Mouse (Mus musculus) embryonic fibroblast, embryonic 13.5 days (primary cell): ENCODE results near the gene Rasl11b. TPM values are rescaled to one million over a fixed set of nuclear protein-coding genes. Genes with fewer than 3 reads are reported as not detected.

Source experiments
- H3K27ac ChIP-seq: 2 replicates; pipeline ENCODE4 v1.5.1; 2012; ENCODE audit warnings: low read length, control low read depth, inconsistent platforms; ENCODE audit not compliant: insufficient read depth
- H3K4me1 ChIP-seq: 2 replicates; pipeline ENCODE4 v1.6.1; 2011; ENCODE audit warnings: low read length; ENCODE audit not compliant: control insufficient read depth, insufficient read depth
- H3K4me3 ChIP-seq: 2 replicates; pipeline ENCODE4 v1.5.1; 2011; ENCODE audit warnings: mild to moderate bottlenecking, control low read depth, low read length; ENCODE audit not compliant: insufficient read depth
- CTCF ChIP-seq: IDR thresholded peaks from 2 replicates; pipeline ENCODE4 v1.5.1; 2011; ENCODE audit warnings: mild to moderate bottlenecking, control low read depth, low read length, moderate library complexity, borderline replicate concordance; ENCODE audit not compliant: insufficient read depth
- POLR2A ChIP-seq: IDR thresholded peaks from 2 replicates; pipeline ENCODE4 v1.6.1; 2011; ENCODE audit warnings: low read depth, mild to moderate bottlenecking, control low read depth, low read length, moderate library complexity
- polyA plus RNA-seq: library from polyadenylated mRNA; stranded (reverse); fragments of >200 nt; gene quantifications from 2 replicates; pipeline ENCODE4 v1.2.4, GENCODE M21; 2011; ENCODE audit warnings: low read depth; ENCODE audit not compliant: missing spikeins, insufficient read length

The Rasl11b gene
- polyA plus RNA-seq, 1 experiment: 22.0 TPM

- TF ChIP-seq POLR2A: no peak
- Histone ChIP-seq H3K4me1 (no peaks in the 10 kb centered on the region), H3K4me3 (no peak overlapping the region), H3K27ac (no peak overlapping the region)
Measured at GRCm38 (mm10) chr5:74207209-74207608, 12.1 kb downstream of the Rasl11b start.

GRCm38 (mm10) chr5:74208438-74208837 lies 13.4 kb downstream of the Rasl11b start:
- peak overlapping the region; percentile 47; the same call in 1 of the 2 replicates for H3K27ac ChIP-seq
- H3K4me1 ChIP-seq: no peaks in the 10 kb centered on the region
- TF ChIP-seq CTCF (no peak), POLR2A (no peak)
- H3K4me3 ChIP-seq: no peak overlapping the region

- no peak overlapping the region for H3K27ac ChIP-seq
- TF ChIP-seq CTCF: no peak
- TF ChIP-seq POLR2A: no peak
- no peak overlapping the region for H3K4me3 ChIP-seq
- H3K4me1 ChIP-seq: no peaks in the 10 kb centered on the region
Measured at GRCm38 (mm10) chr5:74209640-74210039, 14.6 kb downstream of the Rasl11b start.

- no peak for TF ChIP-seq POLR2A
- no peak for TF ChIP-seq CTCF
- no peaks in the 10 kb centered on the region for H3K4me1 ChIP-seq
- no peak overlapping the region for H3K27ac ChIP-seq
- no peak overlapping the region for H3K4me3 ChIP-seq
Measured at GRCm38 (mm10) chr5:74211346-74211745, 16.3 kb downstream of the Rasl11b start.

GRCm38 (mm10) chr5:74214501-74215110 lies 19.5 kb downstream of the Rasl11b start:
- Histone ChIP-seq H3K4me3 (no peak overlapping the region), H3K27ac (no peak overlapping the region), H3K4me1 (no peaks in the 10 kb centered on the region)
- TF ChIP-seq POLR2A (no peak), CTCF (no peak)

GRCm38 (mm10) chr5:74215125-74215524 lies 20.0 kb downstream of the Rasl11b start:
- TF ChIP-seq CTCF (no peak), POLR2A (no peak)
- H3K4me3 ChIP-seq: no peak overlapping the region
- H3K27ac ChIP-seq: no peak overlapping the region
- no peaks in the 10 kb centered on the region for H3K4me1 ChIP-seq

GRCm38 (mm10) chr5:74218524-74218923 lies 23.4 kb downstream of the Rasl11b start:
- Histone ChIP-seq H3K4me3 (no peak overlapping the region), H3K4me1 (no peaks in the 10 kb centered on the region), H3K27ac (no peak overlapping the region)
- TF ChIP-seq POLR2A (no peak), CTCF (no peak)

- H3K4me1 ChIP-seq: no peaks in the 10 kb centered on the region
- H3K4me3 ChIP-seq: no peak overlapping the region
- TF ChIP-seq CTCF (no peak), POLR2A (no peak)
- no peak overlapping the region for H3K27ac ChIP-seq
Measured at GRCm38 (mm10) chr5:74222626-74223025, 27.5 kb downstream of the Rasl11b start.

GRCm38 (mm10) chr5:74224480-74224879 lies 29.4 kb downstream of the Rasl11b start:
- TF ChIP-seq CTCF: no peak
- TF ChIP-seq POLR2A: no peak
- no peaks in the 10 kb centered on the region for H3K4me1 ChIP-seq
- no peak overlapping the region for H3K4me3 ChIP-seq
- H3K27ac ChIP-seq: no peak overlapping the region

- H3K4me1 ChIP-seq: no peaks in the 10 kb centered on the region
- TF ChIP-seq CTCF (no peak), POLR2A (no peak)
- no peak overlapping the region for H3K27ac ChIP-seq
- H3K4me3 ChIP-seq: no peak overlapping the region
Measured at GRCm38 (mm10) chr5:74226183-74226582, 31.1 kb downstream of the Rasl11b start.

- H3K27ac ChIP-seq: no peak overlapping the region
- H3K4me3 ChIP-seq: no peak overlapping the region
- no peaks in the 10 kb centered on the region for H3K4me1 ChIP-seq
- TF ChIP-seq POLR2A (no peak), CTCF (no peak)
Measured at GRCm38 (mm10) chr5:74227352-74227751, 32.3 kb downstream of the Rasl11b start.
